Mouse (Mus musculus) stomach, embryonic 15.5 days (tissue): Measurements from ENCODE around the gene Eif4a1. TPM values are rescaled to one million over a fixed set of nuclear protein-coding genes. Genes with fewer than 3 reads are reported as not detected.
A peak's percentile ranks its signal among the peaks of the same experiment; 100 is the strongest.

Experiments
- ATAC-seq: fragments of 200-750 bp; cut with Nextera tagmentation; 2 replicates; pipeline ENCODE4 v1.8.0; 2017; ENCODE audit warnings: low read depth, moderate number of reproducible peaks, moderate TSS enrichment; ENCODE audit not compliant: insufficient read depth, low FRiP score
- H3K27ac ChIP-seq: fragments of 300-500 bp; sonication (generic); 2 replicates; pipeline ENCODE4 v1.5.1; 2015; ENCODE audit warnings: mild to moderate bottlenecking, inconsistent platforms
- H3K27me3 ChIP-seq: fragments of 300-500 bp; sonication (generic); replicated peaks from 2 replicates; pipeline ENCODE4 v1.6.1; 2015; ENCODE audit warnings: inconsistent platforms
- H3K36me3 ChIP-seq: fragments of 300-500 bp; sonication (generic); 2 replicates; pipeline ENCODE4 v1.6.1; 2015; ENCODE audit warnings: inconsistent platforms
- H3K4me1 ChIP-seq: fragments of 300-500 bp; sonication (generic); 2 replicates; pipeline ENCODE4 v1.6.1; 2015; ENCODE audit warnings: inconsistent platforms
- H3K4me2 ChIP-seq: fragments of 300-500 bp; sonication (generic); 2 replicates; pipeline ENCODE4 v1.6.1; 2015; ENCODE audit warnings: mild to moderate bottlenecking, inconsistent platforms
- H3K4me3 ChIP-seq: fragments of 300-500 bp; sonication (generic); replicated peaks from 2 replicates; pipeline ENCODE4 v1.5.1; 2015; ENCODE audit warnings: inconsistent platforms
- H3K9ac ChIP-seq: fragments of 300-500 bp; sonication (generic); 2 replicates; pipeline ENCODE4 v1.6.1; 2015; ENCODE audit warnings: inconsistent platforms
- H3K9me3 ChIP-seq: fragments of 300-500 bp; sonication (generic); 2 replicates; pipeline ENCODE4 v1.6.1; 2016; ENCODE audit warnings: inconsistent platforms
- WGBS: fragments of 180-500 bp; shearing (Covaris S2); methylation state at CpG from one replicate; pipeline ENCODE4 v1.1.7; 2015; 5-methylcytosine and 5-hydroxymethylcytosine counted together
- polyA plus RNA-seq: library from polyadenylated mRNA; unstranded; fragments of >200 nt; fragmentation: Nextera tagmentation; extraction: Ambion mirVana; gene quantifications from 2 replicates; pipeline ENCODE4 v1.2.1, GENCODE M21; 2015

Gene Eif4a1
- polyA plus RNA-seq, 1 experiment from 2014 or later, result 442 TPM

- no peak for ATAC-seq
- no peak overlapping the region for H3K27ac ChIP-seq
- 89% methylated on average over 3 of the region's 3 CpGs for whole genome bisulfite sequencing
- no peak overlapping the region for H3K4me2 ChIP-seq
- no peaks in the 10 kb centered on the region for H3K27me3 ChIP-seq
- H3K36me3 ChIP-seq, result no peaks in the 10 kb centered on the region
- no peak overlapping the region for H3K4me3 ChIP-seq
- H3K4me1 ChIP-seq, result peaks cover 10% of the 10 kb centered on the region; the same call in 1 of the 2 replicates
- H3K9me3 ChIP-seq, result no peaks in the 10 kb centered on the region
- H3K9ac ChIP-seq, result no peak overlapping the region
Measured at GRCm38 (mm10) chr11:69697396-69697795, 25.2 kb upstream of the Eif4a1 start.

DNA sequence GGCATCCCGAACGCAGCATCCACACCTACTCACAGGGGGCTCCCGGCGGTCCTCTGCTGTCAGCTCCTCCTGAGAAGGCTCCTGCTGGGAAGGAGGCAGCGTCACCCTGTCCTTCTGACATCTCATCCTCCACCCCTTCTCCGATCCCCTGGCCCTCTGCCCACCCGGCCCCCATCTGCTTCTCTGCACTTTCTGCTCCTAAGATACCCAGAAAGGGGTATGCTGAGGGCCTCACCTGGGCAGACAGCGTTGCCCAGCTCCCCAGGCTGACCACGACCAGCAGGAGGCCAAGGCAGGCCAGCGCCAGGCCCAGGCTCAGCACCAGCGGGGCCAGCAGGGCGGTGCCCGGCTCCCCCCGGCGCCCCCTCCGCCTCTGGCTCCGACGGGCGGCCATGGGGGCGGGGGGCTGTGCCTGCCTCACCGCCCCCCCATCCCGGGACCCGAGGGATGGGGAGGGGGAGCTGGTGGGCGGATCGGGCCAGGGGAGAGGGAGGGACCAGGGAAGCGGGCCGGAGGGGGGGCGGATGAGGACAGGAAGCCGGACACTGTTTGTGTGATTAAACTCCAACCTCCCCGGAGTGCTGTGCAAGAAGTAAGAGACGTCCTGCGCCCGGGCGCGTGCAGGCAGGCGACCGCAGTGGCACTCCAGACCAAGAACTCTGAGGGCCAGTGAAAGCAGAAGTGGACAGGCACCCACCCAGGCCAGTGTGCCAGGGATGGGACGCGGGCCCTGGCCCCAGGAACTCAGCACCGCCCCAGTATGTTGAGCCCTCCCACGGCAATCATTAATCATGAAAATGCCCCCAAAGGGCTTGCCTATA is 23.3 kb upstream of the Eif4a1 start, which contains the start of the genes Tnfsf12 and Tnfsfm13:
TSS of gene Tnfsf12 (minus strand) at position 489 of the 821 bp plus-strand sequence.
TSS of gene Tnfsfm13 (minus strand) at position 738 of the 821 bp plus-strand sequence.
- Histone ChIP-seq H3K4me1 (peaks cover 10% of the 10 kb centered on the region; the same call in 1 of the 2 replicates), H3K9me3 (no peaks in the 10 kb centered on the region), H3K27me3 (no peaks in the 10 kb centered on the region), H3K36me3 (no peaks in the 10 kb centered on the region), H3K4me2 (peak within 1 kb of the TSS; percentile 92), H3K4me3 (peak within 1 kb of the TSS; percentile 64), H3K9ac (peak within 1 kb of the TSS; percentile 58), H3K27ac (peak within 1 kb of the TSS; percentile 74)
- peak; percentile 69 for ATAC-seq
- whole genome bisulfite sequencing, result 3% methylated on average over 35 of the region's 41 CpGs

GRCm38 (mm10) chr11:69695046-69695360 is 22.8 kb upstream of the Eif4a1 start:
- H3K36me3 ChIP-seq, result no peaks in the 10 kb centered on the region
- no peak for ATAC-seq
- H3K9ac ChIP-seq, result peak overlapping the region; percentile 58
- H3K27ac ChIP-seq, result peak overlapping the region; percentile 74; the same call in 1 of the 2 replicates
- peak overlapping the region; percentile 64 for H3K4me3 ChIP-seq
- no peaks in the 10 kb centered on the region for H3K27me3 ChIP-seq
- H3K9me3 ChIP-seq, result no peaks in the 10 kb centered on the region
- 31% methylated on average over 6 of the region's 6 CpGs for WGBS
- H3K4me2 ChIP-seq, result peak overlapping the region; percentile 92
- peaks cover 10% of the 10 kb centered on the region; the same call in 1 of the 2 replicates for H3K4me1 ChIP-seq

DNA sequence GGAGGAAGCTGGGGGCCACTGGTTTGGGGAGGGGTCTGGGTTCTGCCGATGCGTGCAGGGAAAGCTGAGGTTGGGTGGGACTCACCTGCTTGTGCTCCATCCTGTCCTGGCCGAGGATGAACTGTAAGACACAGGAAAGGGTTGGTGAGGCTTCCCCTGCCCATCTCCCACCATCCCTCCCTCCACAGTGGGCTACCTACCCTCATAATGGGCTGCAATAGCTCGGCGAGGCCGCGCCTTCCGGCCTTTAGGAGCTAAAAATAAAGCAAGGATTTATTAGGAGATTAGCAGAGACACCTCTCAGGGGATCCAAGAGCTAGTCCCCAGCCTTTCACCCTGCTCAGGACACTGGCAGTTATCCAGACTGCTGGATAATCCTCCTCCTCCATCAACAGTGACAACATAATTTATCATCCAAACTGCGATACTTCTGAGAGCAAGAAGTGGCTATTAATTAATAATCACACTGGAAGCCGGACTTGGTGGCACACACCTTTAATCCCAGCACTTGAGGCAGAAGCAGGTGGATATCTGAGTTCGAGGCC is 21.3 kb upstream of the Eif4a1 start:
- H3K27ac ChIP-seq, result no peak overlapping the region
- H3K4me3 ChIP-seq, result no peak overlapping the region
- no peaks in the 10 kb centered on the region for H3K27me3 ChIP-seq
- WGBS, result 54% methylated on average over 11 of the region's 11 CpGs
- H3K36me3 ChIP-seq, result no peaks in the 10 kb centered on the region
- H3K9ac ChIP-seq, result no peak overlapping the region
- ATAC-seq, result no peak
- no peak overlapping the region for H3K4me2 ChIP-seq
- H3K9me3 ChIP-seq, result no peaks in the 10 kb centered on the region
- peaks cover 10% of the 10 kb centered on the region; the same call in 1 of the 2 replicates for H3K4me1 ChIP-seq

DNA sequence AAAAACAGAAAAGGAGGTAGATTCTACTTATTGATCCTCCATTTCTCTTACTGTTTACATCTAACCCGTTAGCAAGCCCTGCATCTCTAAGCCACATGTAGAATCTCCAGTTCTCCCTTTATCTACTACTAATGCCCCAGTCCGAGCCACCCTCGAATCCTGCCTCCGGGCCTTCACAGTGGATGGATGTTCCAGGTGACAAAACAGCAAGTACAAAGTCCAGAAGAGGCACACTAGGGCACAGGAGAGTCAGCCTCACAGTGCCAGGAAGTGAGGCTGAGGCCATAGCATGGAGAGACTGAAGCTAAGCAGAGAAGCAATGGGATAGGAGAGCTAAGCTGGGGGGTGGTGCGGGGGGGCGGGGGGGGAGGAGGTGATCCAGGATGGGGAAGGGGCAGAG is 20.6 kb upstream of the Eif4a1 start:
- Histone ChIP-seq H3K4me3 (no peak overlapping the region), H3K4me2 (no peak overlapping the region), H3K9ac (no peak overlapping the region), H3K9me3 (no peaks in the 10 kb centered on the region), H3K36me3 (no peaks in the 10 kb centered on the region), H3K4me1 (peaks cover 10% of the 10 kb centered on the region; the same call in 1 of the 2 replicates), H3K27me3 (no peaks in the 10 kb centered on the region), H3K27ac (no peak overlapping the region)
- no peak; the same call in 1 of the 2 replicates for ATAC-seq
- WGBS, result 75% methylated on average over 6 of the region's 6 CpGs

DNA sequence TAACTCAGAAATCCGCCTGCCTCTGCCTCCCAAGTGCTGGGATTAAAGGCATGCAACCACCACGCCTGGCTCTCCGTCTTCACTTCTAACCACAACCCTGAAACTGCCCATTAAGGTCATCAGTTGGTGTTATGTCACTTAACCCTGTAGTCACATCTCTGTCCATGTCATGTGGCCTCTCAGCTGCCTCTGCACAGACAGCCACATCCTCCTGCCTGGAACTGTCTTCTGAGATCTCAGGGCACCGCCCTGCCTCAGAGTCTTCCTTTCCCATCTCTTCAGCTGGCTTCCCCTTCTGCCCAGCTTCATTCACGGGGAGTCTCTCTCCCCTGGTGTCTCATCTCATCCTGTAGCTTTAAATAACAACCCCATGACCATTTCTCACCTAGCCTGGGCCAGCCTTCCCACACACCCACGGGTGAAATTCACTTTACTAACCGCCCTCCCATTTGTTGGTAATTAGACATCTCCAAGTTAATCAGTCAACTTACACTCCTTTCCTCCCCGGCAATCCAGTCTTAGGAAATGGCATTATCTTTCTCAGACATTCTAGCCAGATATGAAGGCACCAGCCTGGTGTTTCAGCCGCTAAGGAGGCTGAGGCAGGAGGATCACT is 20.1 kb upstream of the Eif4a1 start:
- no peak overlapping the region for H3K27ac ChIP-seq
- no peak overlapping the region for H3K9ac ChIP-seq
- H3K9me3 ChIP-seq, result no peaks in the 10 kb centered on the region
- peaks cover 10% of the 10 kb centered on the region; the same call in 1 of the 2 replicates for H3K4me1 ChIP-seq
- no peak for ATAC-seq
- no peaks in the 10 kb centered on the region for H3K27me3 ChIP-seq
- WGBS, result 71% methylated on average over 9 of the region's 9 CpGs
- H3K4me3 ChIP-seq, result no peak overlapping the region
- no peaks in the 10 kb centered on the region for H3K36me3 ChIP-seq
- no peak overlapping the region for H3K4me2 ChIP-seq

- Histone ChIP-seq H3K9ac (no peak overlapping the region), H3K36me3 (no peaks in the 10 kb centered on the region), H3K27me3 (no peaks in the 10 kb centered on the region), H3K4me1 (peaks cover 17% of the 10 kb centered on the region), H3K9me3 (no peaks in the 10 kb centered on the region), H3K4me3 (no peak overlapping the region), H3K27ac (no peak overlapping the region), H3K4me2 (no peak overlapping the region)
- 77% methylated on average over 1 of the region's 1 CpGs for WGBS
- ATAC-seq, result no peak
Measured at GRCm38 (mm10) chr11:69689891-69690290, 17.7 kb upstream of the Eif4a1 start.

GRCm38 (mm10) chr11:69687061-69687460 is 14.8 kb upstream of the Eif4a1 start:
- ATAC-seq, result no peak
- Histone ChIP-seq H3K27ac (peak overlapping the region; percentile 27; the same call in 1 of the 2 replicates), H3K36me3 (no peaks in the 10 kb centered on the region), H3K9ac (no peak overlapping the region), H3K4me1 (peaks cover 31% of the 10 kb centered on the region), H3K4me3 (no peak overlapping the region), H3K4me2 (no peak overlapping the region), H3K27me3 (no peaks in the 10 kb centered on the region), H3K9me3 (no peaks in the 10 kb centered on the region)
- WGBS, result 50% methylated on average over 5 of the region's 5 CpGs

DNA sequence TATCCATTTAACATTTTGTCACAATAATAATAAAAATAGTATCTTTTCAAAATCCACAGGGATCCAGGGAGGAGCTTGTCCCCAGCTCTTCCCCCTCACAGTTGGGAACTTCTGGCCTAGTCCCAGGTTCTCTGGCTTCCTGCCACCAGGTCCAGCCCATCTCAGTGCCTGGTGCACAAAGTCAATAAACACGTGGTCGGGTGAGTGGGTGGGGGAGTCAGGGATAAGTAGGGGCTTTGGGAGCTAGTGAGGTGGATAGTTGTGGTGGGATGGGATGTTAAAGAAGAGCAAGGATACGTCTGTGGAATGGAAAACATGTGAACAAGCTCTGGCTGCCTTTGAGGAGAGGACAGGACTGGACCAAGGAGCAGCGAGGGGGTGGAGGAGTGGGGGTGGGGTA is 14.2 kb upstream of the Eif4a1 start:
- H3K27me3 ChIP-seq, result no peaks in the 10 kb centered on the region
- H3K4me2 ChIP-seq, result peak overlapping the region; percentile 19; the same call in 1 of the 2 replicates
- H3K4me1 ChIP-seq, result peaks cover 31% of the 10 kb centered on the region
- no peaks in the 10 kb centered on the region for H3K9me3 ChIP-seq
- WGBS, result 13% methylated on average over 4 of the region's 4 CpGs
- ATAC-seq, result no peak
- H3K9ac ChIP-seq, result no peak overlapping the region
- no peaks in the 10 kb centered on the region for H3K36me3 ChIP-seq
- peak overlapping the region; percentile 80; the same call in 1 of the 2 replicates for H3K27ac ChIP-seq
- H3K4me3 ChIP-seq, result no peak overlapping the region

GRCm38 (mm10) chr11:69685526-69686148 is 13.4 kb upstream of the Eif4a1 start, which contains the start of gene Tnfsf13:
Gene Tnfsf13, minus strand, starts transcription at chr11:69685784.
- H3K27me3 ChIP-seq, result no peaks in the 10 kb centered on the region
- peak within 1 kb of the TSS; percentile 19; the same call in 1 of the 2 replicates for H3K4me2 ChIP-seq
- peak within 1 kb of the TSS; percentile 80 for H3K27ac ChIP-seq
- no peak within 1 kb of the TSS for H3K4me3 ChIP-seq
- no peak within 1 kb of the TSS for H3K9ac ChIP-seq
- no peaks in the 10 kb centered on the region for H3K9me3 ChIP-seq
- H3K36me3 ChIP-seq, result no peaks in the 10 kb centered on the region
- ATAC-seq, result no peak
- 55% methylated on average over 10 of the region's 10 CpGs for WGBS
- H3K4me1 ChIP-seq, result peaks cover 37% of the 10 kb centered on the region

DNA sequence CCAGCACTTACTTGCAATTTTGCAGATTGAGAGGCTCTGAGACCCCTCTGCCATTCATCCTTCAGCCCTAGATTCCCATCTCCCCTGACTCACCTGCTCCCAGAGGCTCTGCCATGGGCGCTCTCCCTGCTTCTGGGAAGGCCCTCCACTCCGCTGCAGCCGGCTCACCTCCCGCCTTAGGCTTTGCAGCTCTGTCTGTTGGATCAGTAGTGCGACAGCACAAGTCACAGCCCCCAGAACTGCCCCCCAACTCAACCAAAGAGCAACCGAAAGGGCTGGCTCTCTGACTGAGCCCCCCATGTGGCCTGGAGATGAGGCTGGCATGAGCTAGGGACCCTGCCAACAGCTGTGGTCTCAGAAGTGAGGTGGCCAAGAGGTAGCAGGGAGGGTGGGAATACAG is 12.7 kb upstream of the Eif4a1 start:
- Histone ChIP-seq H3K27me3 (no peaks in the 10 kb centered on the region), H3K4me3 (no peak overlapping the region), H3K36me3 (0 out of 2 replicates have a peak, but pooled peaks cover 3% of the 10 kb centered on the region), H3K9ac (no peak overlapping the region), H3K27ac (peak overlapping the region; percentile 80; the same call in 1 of the 2 replicates), H3K4me2 (no peak overlapping the region), H3K4me1 (peaks cover 44% of the 10 kb centered on the region), H3K9me3 (no peaks in the 10 kb centered on the region)
- WGBS, result 90% methylated on average over 6 of the region's 6 CpGs
- ATAC-seq, result no peak
